Mouse (Mus musculus) stomach, embryonic 14.5 days (tissue): ENCODE data around the gene Tas2r113. TPM values are rescaled to one million over a fixed set of nuclear protein-coding genes. Genes with fewer than 3 reads are reported as not detected.
"Not testable (repeated sequence)": the region's sequence is repeated elsewhere in the genome, so short reads cannot be mapped to it uniquely, and the experiment has no call there.

Source experiments
- ATAC-seq: fragments of 200-750 bp; cut with Nextera tagmentation; 2 replicates; pipeline ENCODE4 v1.8.0; 2017; ENCODE audit warnings: low read depth, moderate TSS enrichment; ENCODE audit not compliant: insufficient number of reproducible peaks, insufficient read depth, low FRiP score
- H3K27ac ChIP-seq: fragments of 300-500 bp; sonication (generic); 2 replicates; pipeline ENCODE4 v1.5.1; 2014; ENCODE audit warnings: mild to moderate bottlenecking, low read length, moderate library complexity, mixed read lengths
- H3K27me3 ChIP-seq: fragments of 300-500 bp; sonication (generic); 2 replicates; pipeline ENCODE4 v1.6.1; 2014; ENCODE audit warnings: low read length, control low read depth, mixed read lengths; ENCODE audit not compliant: control insufficient read depth, insufficient read depth
- H3K36me3 ChIP-seq: fragments of 300-500 bp; sonication (generic); 2 replicates; pipeline ENCODE4 v1.6.1; 2014; ENCODE audit warnings: mild to moderate bottlenecking, control low read depth, low read length, moderate library complexity, mixed read lengths; ENCODE audit not compliant: control insufficient read depth, insufficient read depth
- H3K4me1 ChIP-seq: fragments of 300-500 bp; sonication (generic); 2 replicates; pipeline ENCODE4 v1.6.1; 2014; ENCODE audit warnings: low read length, control low read depth, mixed read lengths; ENCODE audit not compliant: control insufficient read depth, insufficient read depth
- H3K4me2 ChIP-seq: fragments of 300-500 bp; sonication (generic); replicated peaks from 2 replicates; pipeline ENCODE4 v1.6.1; 2014; ENCODE audit warnings: low read depth, low read length, control low read depth
- H3K4me3 ChIP-seq: fragments of 300-500 bp; sonication (generic); 2 replicates; pipeline ENCODE4 v1.5.1; 2014; ENCODE audit warnings: low read depth, low read length, control low read depth
- H3K9ac ChIP-seq: fragments of 300-500 bp; sonication (generic); replicated peaks from 2 replicates; pipeline ENCODE4 v1.6.1; 2014; ENCODE audit warnings: low read depth, mild to moderate bottlenecking, control low read depth, low read length, moderate library complexity, mixed read lengths
- H3K9me3 ChIP-seq: fragments of 300-500 bp; sonication (generic); 2 replicates; pipeline ENCODE4 v1.6.1; 2016; ENCODE audit warnings: low read depth, low read length, control low read depth; ENCODE audit not compliant: control insufficient read depth
- WGBS: fragments of 180-500 bp; shearing (Covaris S2); extraction: QIAGEN DNeasy Blood & Tissue Kit; methylation state at CpG from one replicate; pipeline ENCODE4 v1.1.7; 2014; 5-methylcytosine and 5-hydroxymethylcytosine counted together
- polyA plus RNA-seq: library from polyadenylated mRNA; unstranded; fragments of >200 nt; fragmentation: Nextera tagmentation; extraction: Ambion mirVana; gene quantifications from 2 replicates; pipeline ENCODE4 v1.2.1, GENCODE M21; 2014

The Tas2r113 gene
- not detected in 2 replicates for polyA plus RNA-seq

DNA sequence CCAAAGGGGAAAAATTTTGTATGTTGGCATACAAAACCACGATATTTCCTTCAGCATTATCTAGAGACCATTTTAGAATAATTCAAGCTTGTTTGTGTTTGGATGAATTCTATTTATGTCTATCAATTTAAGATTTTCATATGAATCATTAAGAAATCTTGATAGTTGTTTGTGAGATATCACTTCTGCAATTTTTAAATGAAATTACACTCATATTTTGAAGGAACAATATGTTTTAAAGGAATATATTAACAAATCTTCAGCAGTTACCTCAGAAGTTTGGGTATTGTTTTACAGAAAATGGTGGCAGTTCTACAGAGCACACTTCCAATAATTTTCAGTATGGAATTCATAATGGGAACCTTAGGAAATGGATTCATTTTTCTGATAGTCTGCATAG lies at the start of gene Tas2r113:
Tas2r113 (plus strand) TSS at position 301 of the 400 bp plus-strand sequence.
- Histone ChIP-seq H3K27me3 (no peaks in the 10 kb centered on the region), H3K4me2 (no peak within 1 kb of the TSS), H3K4me3 (no peak within 1 kb of the TSS), H3K27ac (no peak within 1 kb of the TSS), H3K4me1 (no peaks in the 10 kb centered on the region), H3K9ac (no peak within 1 kb of the TSS), H3K36me3 (no peaks in the 10 kb centered on the region), H3K9me3 (no peaks in the 10 kb centered on the region)
- ATAC-seq = no peak
- WGBS = 65% methylated on average over 1 of the region's 1 CpGs

DNA sequence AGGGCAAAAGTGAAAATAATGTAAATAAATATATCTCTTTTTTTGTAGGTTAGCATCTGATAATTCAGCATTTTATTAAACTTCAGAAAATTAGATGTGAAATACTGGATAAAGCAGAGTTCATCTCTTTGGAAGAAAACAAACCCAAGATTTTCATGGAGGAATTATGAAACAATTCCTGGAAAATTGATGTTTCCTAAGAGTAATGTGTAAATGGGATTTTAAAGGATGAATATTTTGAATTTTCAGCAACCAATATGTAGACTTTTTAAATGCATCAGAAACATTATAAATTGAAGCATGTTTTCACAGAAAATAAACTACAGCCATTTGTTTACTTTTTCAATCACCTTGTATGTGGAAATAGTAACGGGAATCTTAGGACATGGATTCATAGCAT lies 46.0 kb upstream of the Tas2r113 start, which contains the start of gene Tas2r123:
Tas2r123 (plus strand) TSS at position 301 of the 400 bp plus-strand sequence.
- Histone ChIP-seq H3K36me3 (no peaks in the 10 kb centered on the region), H3K27ac (no peak within 1 kb of the TSS), H3K4me1 (no peaks in the 10 kb centered on the region), H3K9ac (no peak within 1 kb of the TSS), H3K4me3 (no peak within 1 kb of the TSS), H3K27me3 (no peaks in the 10 kb centered on the region), H3K9me3 (no peaks in the 10 kb centered on the region), H3K4me2 (no peak within 1 kb of the TSS)
- WGBS = 74% methylated on average over 1 of the region's 1 CpGs
- no peak for ATAC-seq

DNA sequence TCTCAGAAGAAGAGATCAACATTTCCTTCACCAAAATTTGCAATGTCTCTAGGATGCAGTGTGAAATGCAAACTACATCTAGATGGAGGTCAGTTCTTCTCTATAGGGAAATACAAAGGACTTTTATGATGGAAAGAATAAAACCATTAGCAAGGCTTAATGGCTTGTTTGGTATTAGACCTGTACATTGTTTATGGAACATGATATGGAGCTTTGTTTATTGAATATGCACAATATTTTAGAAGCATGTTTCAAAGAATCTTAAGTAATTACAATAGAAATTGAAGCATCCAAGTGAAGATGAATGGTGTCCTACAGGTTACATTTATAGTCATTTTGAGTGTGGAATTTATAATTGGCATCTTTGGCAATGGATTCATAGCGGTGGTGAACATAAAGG lies 37.7 kb upstream of the Tas2r113 start, which contains the start of gene Tas2r116:
Tas2r116 (plus strand) TSS at position 301 of the 400 bp plus-strand sequence.
- Histone ChIP-seq H3K4me3 (no peak within 1 kb of the TSS), H3K9me3 (no peaks in the 10 kb centered on the region), H3K4me2 (no peak within 1 kb of the TSS), H3K27me3 (no peaks in the 10 kb centered on the region), H3K9ac (no peak within 1 kb of the TSS), H3K27ac (no peak within 1 kb of the TSS), H3K36me3 (no peaks in the 10 kb centered on the region), H3K4me1 (no peaks in the 10 kb centered on the region)
- no peak for ATAC-seq
- WGBS = 80% methylated on average over 1 of the region's 1 CpGs

DNA sequence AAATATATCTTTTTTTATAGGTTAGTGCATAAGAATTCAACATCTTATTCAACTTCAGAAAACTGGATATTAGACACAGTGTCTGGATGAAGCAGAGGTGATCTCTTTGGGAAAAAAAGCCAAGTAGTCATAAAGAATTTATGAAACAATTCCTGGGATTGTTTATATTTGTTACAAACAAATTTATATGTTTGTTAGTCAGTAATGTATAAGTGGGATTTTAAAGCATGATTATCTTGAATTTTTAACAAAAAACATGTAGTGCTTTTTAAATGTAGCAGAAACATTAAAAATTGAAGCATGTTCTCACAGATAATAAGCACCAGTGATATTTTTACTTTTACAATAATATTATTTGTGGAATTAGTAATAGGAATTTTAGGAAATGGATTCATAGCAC lies 25.1 kb upstream of the Tas2r113 start, which contains the start of gene Tas2r110:
Tas2r110 (plus strand) TSS at position 301 of the 400 bp plus-strand sequence.
- no peaks in the 10 kb centered on the region for H3K36me3 ChIP-seq
- no peak within 1 kb of the TSS for H3K4me2 ChIP-seq
- H3K27ac ChIP-seq = no peak within 1 kb of the TSS
- H3K9ac ChIP-seq = no peak within 1 kb of the TSS
- H3K4me3 ChIP-seq = no peak within 1 kb of the TSS
- ATAC-seq = no peak
- no peaks in the 10 kb centered on the region for H3K4me1 ChIP-seq
- H3K27me3 ChIP-seq = no peaks in the 10 kb centered on the region
- H3K9me3 ChIP-seq = no peaks in the 10 kb centered on the region

DNA sequence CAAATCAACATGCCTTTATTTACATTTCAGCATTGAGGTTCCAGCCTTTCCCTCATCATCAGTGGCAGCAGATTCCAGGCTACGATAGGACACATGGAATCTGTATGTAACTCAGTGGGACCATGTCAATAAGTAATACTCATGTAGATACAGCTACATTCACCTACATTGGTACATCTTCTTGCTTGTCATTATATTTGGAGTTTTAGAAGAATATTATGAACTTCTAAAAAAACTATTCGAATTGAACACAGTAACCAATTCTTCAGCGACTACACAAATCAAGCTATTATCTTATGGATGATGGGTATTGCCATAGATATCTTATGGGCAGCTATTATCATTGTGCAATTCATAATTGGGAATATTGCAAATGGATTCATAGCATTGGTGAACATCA lies 16.5 kb downstream of the Tas2r113 start, which contains the start of gene Tas2r125:
Tas2r125 (plus strand) TSS at position 301 of the 400 bp plus-strand sequence.
- H3K27me3 ChIP-seq = no peaks in the 10 kb centered on the region
- H3K9ac ChIP-seq = no peak within 1 kb of the TSS
- H3K27ac ChIP-seq = no peak within 1 kb of the TSS
- ATAC-seq = no peak
- WGBS = 82% methylated on average over 3 of the region's 3 CpGs
- no peaks in the 10 kb centered on the region for H3K4me1 ChIP-seq
- H3K36me3 ChIP-seq = no peaks in the 10 kb centered on the region
- no peaks in the 10 kb centered on the region for H3K9me3 ChIP-seq
- H3K4me3 ChIP-seq = no peak within 1 kb of the TSS
- no peak within 1 kb of the TSS for H3K4me2 ChIP-seq

DNA sequence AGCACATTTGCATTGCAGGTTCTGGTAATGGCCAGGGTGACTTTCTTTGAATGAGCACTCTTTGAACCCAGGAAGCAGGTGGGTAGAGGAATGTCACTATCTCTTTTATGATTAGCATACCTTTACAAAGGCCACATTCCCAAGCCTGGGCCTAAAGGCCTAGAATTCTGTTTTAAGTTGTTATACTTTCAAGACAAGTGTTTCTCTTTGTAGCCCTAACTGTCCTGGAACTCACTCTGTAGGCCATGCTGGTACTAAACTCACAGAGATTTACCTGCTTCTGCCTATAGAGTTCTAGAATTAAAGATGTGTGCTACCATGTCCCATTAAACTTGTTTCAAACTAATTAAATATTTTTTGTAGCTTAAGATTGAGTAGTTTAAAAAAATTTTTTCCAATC lies 48.6 kb downstream of the Tas2r113 start:
- H3K27me3 ChIP-seq, H3K4me3 ChIP-seq, H3K4me1 ChIP-seq, H3K36me3 ChIP-seq, H3K4me2 ChIP-seq, ATAC-seq, H3K9ac ChIP-seq, H3K27ac ChIP-seq, H3K9me3 ChIP-seq: not testable (repeated sequence)

Other genes with a start within 250 kb of the Tas2r113 start
- gene A630073D07Rik, start 241.5 kb upstream of the Tas2r113 start, polyA plus RNA-seq = not detected in 2 replicates
- not detected in 2 replicates for gene Tas2r120, start 236.1 kb upstream of the Tas2r113 start, polyA plus RNA-seq
- gene Tas2r121, start 192.0 kb upstream of the Tas2r113 start, polyA plus RNA-seq = not detected in 2 replicates
- gene Tas2r122, start 181.1 kb upstream of the Tas2r113 start, polyA plus RNA-seq = not detected in 2 replicates
- not detected in 2 replicates for gene Tas2r115, start 155.0 kb upstream of the Tas2r113 start, polyA plus RNA-seq
- gene Tas2r124, start 138.3 kb upstream of the Tas2r113 start, polyA plus RNA-seq = not detected in 2 replicates
- gene Tas2r102, start 130.9 kb upstream of the Tas2r113 start, polyA plus RNA-seq = not detected in 2 replicates
- gene Tas2r136, start 114.8 kb upstream of the Tas2r113 start, polyA plus RNA-seq = not detected in 2 replicates
- gene Tas2r117, start 90.2 kb upstream of the Tas2r113 start, polyA plus RNA-seq = not detected in 2 replicates
- not detected in 2 replicates for gene Tas2r123, start 45.9 kb upstream of the Tas2r113 start, polyA plus RNA-seq
- not detected in 2 replicates for gene Tas2r116, start 37.6 kb upstream of the Tas2r113 start, polyA plus RNA-seq
- gene Tas2r110, start 25.0 kb upstream of the Tas2r113 start, polyA plus RNA-seq = not detected in 2 replicates
- not detected in 2 replicates for gene Tas2r125, start 16.6 kb downstream of the Tas2r113 start, polyA plus RNA-seq
- gene Tas2r129, start 58.1 kb downstream of the Tas2r113 start, polyA plus RNA-seq = not detected in 2 replicates
- gene Tas2r131, start 64.9 kb downstream of the Tas2r113 start, polyA plus RNA-seq = not detected in 2 replicates
- gene Tas2r109, start 88.0 kb downstream of the Tas2r113 start, polyA plus RNA-seq = not detected in 2 replicates
- gene Tas2r103, start 144.1 kb downstream of the Tas2r113 start, polyA plus RNA-seq = not detected in 2 replicates
- gene Tas2r140, start 162.8 kb downstream of the Tas2r113 start, polyA plus RNA-seq = not detected in 2 replicates
- gene Smim10l1, start 211.9 kb downstream of the Tas2r113 start, polyA plus RNA-seq = 80.4 and 86.0 TPM in 2 replicates